Mouse (Mus musculus) ES-E14 (cell line): Measurements from ENCODE around the gene Malrd1.

ENCODE experiments used
- CHD2 ChIP-seq: IDR thresholded peaks from 2 replicates; pipeline ENCODE4 v1.6.1; 2014; ENCODE audit warnings: mild to moderate bottlenecking, low read depth, low read length, inconsistent platforms
- HCFC1 ChIP-seq: IDR thresholded peaks from 2 replicates; pipeline ENCODE4 v1.6.1; 2012; ENCODE audit warnings: low read length, inconsistent platforms, borderline replicate concordance; ENCODE audit not compliant: insufficient read depth
- MAFK ChIP-seq: IDR thresholded peaks from 2 replicates; pipeline ENCODE4 v1.6.1; 2014; ENCODE audit warnings: mild to moderate bottlenecking, low read depth, low read length, inconsistent platforms; ENCODE audit not compliant: insufficient read depth
- ZNF384 ChIP-seq: IDR thresholded peaks from 2 replicates; pipeline ENCODE4 v1.6.1; 2012; ENCODE audit warnings: low read depth, low read length, inconsistent platforms

DNA sequence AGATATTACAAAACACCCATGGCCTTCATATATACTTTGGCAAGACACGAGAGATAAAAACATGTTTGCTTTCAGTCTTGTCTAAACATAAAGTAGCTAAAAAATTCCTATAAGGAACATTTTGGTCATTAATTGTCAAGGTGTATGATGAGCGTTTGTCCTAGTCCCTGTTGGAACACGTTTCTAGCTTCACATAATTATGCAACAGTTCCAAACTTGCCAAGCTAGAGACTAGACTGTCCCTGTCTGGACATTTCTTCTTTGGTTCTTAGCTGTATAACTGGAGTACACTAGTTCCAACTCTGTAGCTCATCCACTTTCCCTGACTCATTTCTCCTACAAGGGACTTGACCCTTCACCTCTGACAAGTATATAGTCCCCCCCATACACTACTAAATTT, 687.8 kb downstream of the Malrd1 start:
- no peak for TF ChIP-seq ZNF384
- TF ChIP-seq CHD2 = no peak
- TF ChIP-seq HCFC1 = no peak
- no peak for TF ChIP-seq MAFK
